Mouse (Mus musculus) stomach, postnatal 0 days (tissue): ENCODE measurements around the gene Wee2. TPM values are rescaled to one million over a fixed set of nuclear protein-coding genes. Genes with fewer than 3 reads are reported as not detected.

ENCODE experiments used
- ATAC-seq: fragments of 200-750 bp; cut with Nextera tagmentation; 2 replicates; pipeline ENCODE4 v1.8.0; 2017; ENCODE audit not compliant: low FRiP score, low TSS enrichment
- DNase-seq: peaks from one replicate; pipeline ENCODE4 v3.0.0-alpha.2; 2016; ENCODE audit warnings: low spot score
- H3K27ac ChIP-seq: fragments of 300-500 bp; sonication (generic); replicated peaks from 2 replicates; pipeline ENCODE4 v1.5.1; 2014; ENCODE audit warnings: mild to moderate bottlenecking, control low read depth
- H3K27me3 ChIP-seq: fragments of 300-500 bp; sonication (generic); 2 replicates; pipeline ENCODE4 v1.6.1; 2014; ENCODE audit warnings: low read length; ENCODE audit not compliant: control insufficient read depth, insufficient read depth
- H3K36me3 ChIP-seq: fragments of 300-500 bp; sonication (generic); 2 replicates; pipeline ENCODE4 v1.6.1; 2014; ENCODE audit warnings: low read length, mixed read lengths; ENCODE audit not compliant: control insufficient read depth, insufficient read depth
- H3K4me1 ChIP-seq: fragments of 300-500 bp; sonication (generic); replicated peaks from 2 replicates; pipeline ENCODE4 v1.6.1; 2014; ENCODE audit warnings: antibody characterized with exemption; ENCODE audit not compliant: control insufficient read depth, insufficient read depth
- H3K4me2 ChIP-seq: fragments of 300-500 bp; sonication (generic); replicated peaks from 2 replicates; pipeline ENCODE4 v1.6.1; 2014; ENCODE audit warnings: low read depth, mild to moderate bottlenecking, control low read depth, moderate library complexity
- H3K4me3 ChIP-seq: fragments of 300-500 bp; sonication (generic); 2 replicates; pipeline ENCODE4 v1.5.1; 2014; ENCODE audit warnings: low read depth, low read length, control low read depth
- H3K9ac ChIP-seq: fragments of 300-500 bp; sonication (generic); 2 replicates; pipeline ENCODE4 v1.6.1; 2014; ENCODE audit warnings: mild to moderate bottlenecking, low read length, control low read depth, mixed read lengths
- H3K9me3 ChIP-seq: fragments of 300-500 bp; sonication (generic); 2 replicates; pipeline ENCODE4 v1.6.1; 2016; ENCODE audit warnings: low read length; ENCODE audit not compliant: control insufficient read depth
- CTCF ChIP-seq: IDR thresholded peaks from 2 replicates; pipeline ENCODE4 v1.5.1; 2016; ENCODE audit warnings: antibody characterized with exemption, low read depth, mild to moderate bottlenecking, moderate library complexity
- EP300 ChIP-seq: optimal IDR thresholded peaks from 2 replicates; pipeline ENCODE3; 2016; ENCODE audit warnings: antibody characterized with exemption
- WGBS: fragments of 180-500 bp; shearing (Covaris S2); extraction: QIAGEN DNeasy Blood & Tissue Kit; methylation state at CpG from one replicate; pipeline ENCODE4 v1.1.7; 2014; 5-methylcytosine and 5-hydroxymethylcytosine counted together
- polyA plus RNA-seq: library from polyadenylated mRNA; unstranded; fragments of >200 nt; fragmentation: Nextera tagmentation; extraction: Ambion mirVana; gene quantifications from 2 replicates; pipeline ENCODE4 v1.2.1, GENCODE M21; 2015

The Wee2 gene
- polyA plus RNA-seq, 1 experiment from 2014 or later = not detected

DNA sequence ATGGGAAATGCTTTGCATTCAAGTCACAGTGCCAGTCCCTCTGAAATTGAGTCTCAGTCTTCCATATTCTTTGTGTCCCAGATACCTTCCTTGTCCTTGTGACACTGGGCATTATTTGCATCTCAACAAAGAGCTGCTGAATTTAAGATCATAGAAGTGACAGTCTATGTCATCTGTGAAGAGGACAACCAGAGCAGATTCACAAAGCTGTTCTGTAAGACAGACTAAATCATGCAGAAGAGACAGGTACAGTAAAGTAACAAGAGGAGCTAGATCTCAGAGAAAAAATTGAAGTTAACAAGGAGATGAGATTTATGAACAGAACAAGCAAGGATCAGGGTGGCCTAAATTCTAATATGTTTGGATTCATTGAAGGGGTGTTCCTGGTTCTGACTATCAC lies 52.0 kb downstream of the Wee2 start, which contains the start of gene Tas2r137:
Tas2r137 (plus strand) TSS at position 301 of the 400 bp plus-strand sequence.
- ATAC-seq = no peak
- Histone ChIP-seq H3K4me2 (no peak within 1 kb of the TSS), H3K36me3 (no peaks in the 10 kb centered on the region), H3K27ac (no peak within 1 kb of the TSS), H3K27me3 (no peaks in the 10 kb centered on the region), H3K4me3 (no peak within 1 kb of the TSS), H3K9ac (no peak within 1 kb of the TSS), H3K4me1 (no peaks in the 10 kb centered on the region), H3K9me3 (no peaks in the 10 kb centered on the region)
- DNase-seq = no peak
- no peak for TF ChIP-seq CTCF
- TF ChIP-seq EP300 = no peak

DNA sequence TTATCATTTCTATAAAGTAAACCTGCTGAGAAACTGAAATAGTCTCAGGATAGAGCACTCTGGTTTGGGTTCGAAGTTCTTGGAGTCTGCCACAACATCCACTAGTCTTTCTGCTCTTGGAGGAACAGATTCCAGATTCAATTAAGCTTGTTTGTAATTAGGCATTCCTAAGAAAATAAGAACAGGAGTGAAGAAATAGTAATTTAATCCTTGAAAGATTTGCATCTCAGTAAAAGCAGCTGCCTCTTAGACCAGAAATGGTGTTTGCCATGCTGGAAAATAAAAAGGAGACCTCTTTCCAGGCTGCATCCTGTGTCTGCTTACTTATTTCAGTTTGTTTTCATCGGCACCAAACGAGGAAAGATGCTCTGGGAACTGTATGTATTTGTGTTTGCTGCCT lies 54.3 kb downstream of the Wee2 start, which contains the start of gene Tas2r108:
Tas2r108 (plus strand) TSS at position 301 of the 400 bp plus-strand sequence.
- DNase-seq (no peak), ATAC-seq (no peak)
- no peak within 1 kb of the TSS for H3K9ac ChIP-seq
- TF ChIP-seq CTCF (no peak), EP300 (no peak)
- H3K9me3 ChIP-seq = no peaks in the 10 kb centered on the region
- H3K27ac ChIP-seq = no peak within 1 kb of the TSS
- H3K4me2 ChIP-seq = no peak within 1 kb of the TSS
- no peaks in the 10 kb centered on the region for H3K27me3 ChIP-seq
- no peaks in the 10 kb centered on the region for H3K4me1 ChIP-seq
- 85% methylated on average over 3 of the region's 3 CpGs for WGBS
- no peak within 1 kb of the TSS for H3K4me3 ChIP-seq
- H3K36me3 ChIP-seq = no peaks in the 10 kb centered on the region

Other genes with a start within 250 kb of the Wee2 start
- gene Agk, start 113.9 kb upstream of the Wee2 start, polyA plus RNA-seq = 15.7 and 17.1 TPM in 2 replicates
- gene E330009J07Rik, start 3.0 kb upstream of the Wee2 start, polyA plus RNA-seq = 11.0 TPM in 2 replicates
- gene Ssbp1, start 32.3 kb downstream of the Wee2 start, polyA plus RNA-seq = 89.2 and 93.6 TPM in 2 replicates
- gene Tas2r137, start 52.1 kb downstream of the Wee2 start, polyA plus RNA-seq = not detected in 2 replicates
- 0.10 TPM in 1 of 2 replicates, not detected in the other for gene Tas2r108, start 54.4 kb downstream of the Wee2 start, polyA plus RNA-seq
- not detected in 2 replicates for gene Prss37, start 80.4 kb downstream of the Wee2 start, polyA plus RNA-seq
- 0.04 TPM in 1 of 2 replicates, not detected in the other for gene Olfr461, start 116.0 kb downstream of the Wee2 start, polyA plus RNA-seq
- gene Olfr460, start 130.4 kb downstream of the Wee2 start, polyA plus RNA-seq = not detected in 2 replicates
- gene Clec5a, start 146.7 kb downstream of the Wee2 start, polyA plus RNA-seq = 1.1 and 1.2 TPM in 2 replicates
- not detected in 2 replicates for gene Tas2r138, start 174.2 kb downstream of the Wee2 start, polyA plus RNA-seq
- 0.06 and 0.11 TPM in 2 replicates for gene Mgam, start 189.7 kb downstream of the Wee2 start, polyA plus RNA-seq